Mouse (Mus musculus): ENCODE results near the gene Cenpm.

DNA sequence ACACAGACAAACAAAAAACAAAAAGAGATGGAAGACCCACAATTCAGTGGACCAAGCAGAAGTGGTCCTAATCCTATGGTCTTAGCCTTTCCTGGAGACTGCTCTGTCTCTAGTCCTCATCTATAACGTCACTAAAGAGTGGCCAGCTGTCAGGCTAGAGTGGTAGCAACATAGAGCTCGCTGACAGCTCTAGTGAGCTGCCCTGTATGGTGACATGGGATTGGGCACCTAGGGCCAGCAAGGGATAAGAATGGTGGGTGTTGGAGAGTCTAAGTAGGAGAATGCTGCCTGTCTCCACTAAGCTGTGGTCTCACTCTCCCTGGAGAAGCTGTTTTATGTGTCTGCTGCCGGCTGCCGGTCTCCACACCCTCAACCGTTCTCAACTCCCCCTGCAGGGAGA lies 48.3 kb upstream of the Cenpm start:
- TF ChIP-seq CTCF (conservative IDR thresholded peaks at IDR 0.05; ENCODE audit: insufficient read depth, insufficient read length, low read depth, low read length) (no peak), POLR2A (IDR thresholded peaks at IDR 0.05; ENCODE audit: low read depth, low read length) (no peak)
